ENCODE assay signal across 15 mouse cellular contexts in genomic region chr11:88463951-88464350, GRCm38 (mm10).
A peak's percentile ranks its signal among the peaks of the same experiment; 100 is the strongest.
DNase-seq lines count a peak whose midpoint lies in the region; ATAC-seq and TF ChIP-seq lines count a peak whose summit lies in the region.
"Had no signal": no experiment of that assay in that cellular context is flagged by ENCODE, and none has a peak within 500 bp of the region (broad histone marks: within the 10 kb centered on the region; RNA-seq: fewer than 3 reads in every experiment).

No protein-coding gene starts in this region.

- WGBS in heart, embryonic 15.5 days = 42% methylated on average over 6 of the region's 6 CpGs
- WGBS in stomach, embryonic 15.5 days = 47% methylated on average over 6 of the region's 6 CpGs
- WGBS in stomach, postnatal 0 days = 46% methylated on average over 6 of the region's 6 CpGs
- WGBS in intestine, postnatal 0 days = 30% methylated on average over 6 of the region's 6 CpGs
- WGBS in limb, embryonic 10.5 days = 90% methylated on average over 6 of the region's 6 CpGs

- H3K27ac ChIP-seq in heart, embryonic 15.5 days = peak overlapping the region; percentile 48
- 0 out of 2 replicates have a peak overlapping the region, but pooled peaks have one; percentile 1 for H3K27ac ChIP-seq in stomach, embryonic 15.5 days
- no peak overlapping the region for H3K27ac ChIP-seq in stomach, postnatal 0 days (replicated peaks)
- no peak overlapping the region for H3K27ac ChIP-seq in intestine, postnatal 0 days (ENCODE audit: low read depth, low read length)
- no peak overlapping the region for H3K27ac ChIP-seq in limb, embryonic 10.5 days
- H3K27ac ChIP-seq: liver, embryonic 13.5 days had no signal

- ATAC-seq in heart, embryonic 15.5 days (replicated peaks; ENCODE audit: insufficient number of reproducible peaks, insufficient read depth, low FRiP score, low read depth) = no peak
- ATAC-seq in stomach, embryonic 15.5 days (ENCODE audit: insufficient read depth, low FRiP score, low read depth) = no peak
- ATAC-seq in stomach, postnatal 0 days (ENCODE audit: low FRiP score, low TSS enrichment) = no peak
- no peak for ATAC-seq in intestine, postnatal 0 days

- H3K4me2 ChIP-seq in heart, embryonic 15.5 days = peak overlapping the region; percentile 11; the same call in 1 of the 2 replicates
- 0 out of 2 replicates have a peak overlapping the region, but pooled peaks have one; percentile 14 for H3K4me2 ChIP-seq in stomach, embryonic 15.5 days
- no peak overlapping the region for H3K4me2 ChIP-seq in stomach, postnatal 0 days (replicated peaks; ENCODE audit: low read depth)
- H3K4me2 ChIP-seq in intestine, postnatal 0 days (replicated peaks; ENCODE audit: low read depth) = peak overlapping the region; percentile 46
- H3K4me2 ChIP-seq: liver, embryonic 13.5 days had no signal

- no peaks in the 10 kb centered on the region for H3K36me3 ChIP-seq in heart, embryonic 15.5 days
- H3K36me3 ChIP-seq in stomach, embryonic 15.5 days = no peaks in the 10 kb centered on the region
- H3K36me3 ChIP-seq in stomach, postnatal 0 days (ENCODE audit: control insufficient read depth, insufficient read depth, low read length) = no peaks in the 10 kb centered on the region
- no peaks in the 10 kb centered on the region for H3K36me3 ChIP-seq in intestine, postnatal 0 days (ENCODE audit: control insufficient read depth, insufficient read depth)
- H3K36me3 ChIP-seq in limb, embryonic 10.5 days = peaks cover 37% of the 10 kb centered on the region
- H3K36me3 ChIP-seq: liver, embryonic 13.5 days had no signal

- H3K4me3 ChIP-seq in heart, embryonic 15.5 days = no peak overlapping the region
- no peak overlapping the region for H3K4me3 ChIP-seq in stomach, embryonic 15.5 days (replicated peaks)
- H3K4me3 ChIP-seq in stomach, postnatal 0 days (ENCODE audit: low read depth, low read length) = no peak overlapping the region
- H3K4me3 ChIP-seq in intestine, postnatal 0 days (ENCODE audit: low read depth, low read length) = no peak overlapping the region
- H3K4me3 ChIP-seq in limb, embryonic 10.5 days = no peak overlapping the region
- H3K4me3 ChIP-seq: liver, embryonic 13.5 days; myocyte had no signal

- intact Hi-C loops in heart, postnatal 25 days (cut with DNase I) = no loop called here

- H3K27me3 ChIP-seq in heart, embryonic 15.5 days = no peaks in the 10 kb centered on the region
- no peaks in the 10 kb centered on the region for H3K27me3 ChIP-seq in stomach, embryonic 15.5 days (replicated peaks)
- no peaks in the 10 kb centered on the region for H3K27me3 ChIP-seq in stomach, postnatal 0 days (ENCODE audit: control insufficient read depth, insufficient read depth, low read length)
- H3K27me3 ChIP-seq in intestine, postnatal 0 days (replicated peaks; ENCODE audit: control insufficient read depth, insufficient read depth, low read length) = no peaks in the 10 kb centered on the region
- no peaks in the 10 kb centered on the region for H3K27me3 ChIP-seq in limb, embryonic 10.5 days (ENCODE audit: low read depth, poor library complexity, severe bottlenecking)
- H3K27me3 ChIP-seq: liver, embryonic 13.5 days had no signal

- no peak for DNase-seq in heart, postnatal 25 days (ENCODE audit: low spot score)
- no peak for DNase-seq in stomach, postnatal 0 days (ENCODE audit: low spot score)
- DNase-seq in limb, embryonic 10.5 days (ENCODE audit: low spot score) = no peak
- no peak for DNase-seq in MN1 (ENCODE audit: low spot score)
- DNase-seq in thymus, postnatal 0 days (ENCODE audit: low spot score) = no peak
- DNase-seq: cerebellum, adult 18-20 months; heart, postnatal 36 days; kidney, adult 8-10 months; layer of hippocampus, postnatal 36 days; liver, embryonic 13.5 days; right cerebral cortex, postnatal 4 days had no signal

- H3K4me1 ChIP-seq in heart, embryonic 15.5 days (replicated peaks) = peaks cover 65% of the 10 kb centered on the region
- peaks cover 24% of the 10 kb centered on the region for H3K4me1 ChIP-seq in stomach, embryonic 15.5 days
- 0 out of 2 replicates have a peak, but pooled peaks cover 6% of the 10 kb centered on the region for H3K4me1 ChIP-seq in stomach, postnatal 0 days (replicated peaks; ENCODE audit: control insufficient read depth, insufficient read depth)
- H3K4me1 ChIP-seq in intestine, postnatal 0 days (replicated peaks; ENCODE audit: control insufficient read depth, insufficient read depth, low read length) = peaks cover 4% of the 10 kb centered on the region; the same call in 1 of the 2 replicates
- peaks cover 55% of the 10 kb centered on the region for H3K4me1 ChIP-seq in limb, embryonic 10.5 days

- TF ChIP-seq CTCF in stomach, postnatal 0 days (IDR thresholded peaks at IDR 0.05; ENCODE audit: low read depth) = no peak
- TF ChIP-seq CTCF in intestine, postnatal 0 days (IDR thresholded peaks at IDR 0.05; ENCODE audit: low read depth) = no peak

- no peak for TF ChIP-seq EP300 in stomach, postnatal 0 days (optimal IDR thresholded peaks at IDR 0.05)

- H3K9ac ChIP-seq in heart, embryonic 15.5 days = no peak overlapping the region
- H3K9ac ChIP-seq in stomach, embryonic 15.5 days = no peak overlapping the region
- no peak overlapping the region for H3K9ac ChIP-seq in stomach, postnatal 0 days (ENCODE audit: low read length)
- H3K9ac ChIP-seq in intestine, postnatal 0 days (ENCODE audit: low read depth, low read length) = 0 out of 2 replicates have a peak overlapping the region, but pooled peaks have one; percentile 1
- H3K9ac ChIP-seq: liver, embryonic 13.5 days had no signal

- no peaks in the 10 kb centered on the region for H3K9me3 ChIP-seq in heart, embryonic 15.5 days (replicated peaks)
- no peaks in the 10 kb centered on the region for H3K9me3 ChIP-seq in stomach, embryonic 15.5 days
- H3K9me3 ChIP-seq in stomach, postnatal 0 days (ENCODE audit: control insufficient read depth, low read length) = no peaks in the 10 kb centered on the region
- H3K9me3 ChIP-seq in intestine, postnatal 0 days (ENCODE audit: control insufficient read depth) = no peaks in the 10 kb centered on the region
- no peaks in the 10 kb centered on the region for H3K9me3 ChIP-seq in limb, embryonic 10.5 days (replicated peaks)
- H3K9me3 ChIP-seq: liver, embryonic 13.5 days had no signal

Comparison
In these comparisons a context has a peak if more than half of its experiments do, and no peak if none do; other contexts are left out.
1. H3K27ac ChIP-seq: peak in heart, embryonic 15.5 days (single experiment) and stomach, embryonic 15.5 days (single experiment); none in stomach, postnatal 0 days (single experiment), intestine, postnatal 0 days (single experiment) and limb, embryonic 10.5 days (single experiment).